Mouse (Mus musculus) ES-E14 (cell line): ENCODE data around the gene Hecw2.

Experiments used
- HCFC1 ChIP-seq: IDR thresholded peaks from 2 replicates; pipeline ENCODE4 v1.6.1; 2012; ENCODE audit warnings: low read length, inconsistent platforms, borderline replicate concordance; ENCODE audit not compliant: insufficient read depth
- MAFK ChIP-seq: IDR thresholded peaks from 2 replicates; pipeline ENCODE4 v1.6.1; 2014; ENCODE audit warnings: mild to moderate bottlenecking, low read depth, low read length, inconsistent platforms; ENCODE audit not compliant: insufficient read depth
- ZNF384 ChIP-seq: IDR thresholded peaks from 2 replicates; pipeline ENCODE4 v1.6.1; 2012; ENCODE audit warnings: low read depth, low read length, inconsistent platforms

DNA sequence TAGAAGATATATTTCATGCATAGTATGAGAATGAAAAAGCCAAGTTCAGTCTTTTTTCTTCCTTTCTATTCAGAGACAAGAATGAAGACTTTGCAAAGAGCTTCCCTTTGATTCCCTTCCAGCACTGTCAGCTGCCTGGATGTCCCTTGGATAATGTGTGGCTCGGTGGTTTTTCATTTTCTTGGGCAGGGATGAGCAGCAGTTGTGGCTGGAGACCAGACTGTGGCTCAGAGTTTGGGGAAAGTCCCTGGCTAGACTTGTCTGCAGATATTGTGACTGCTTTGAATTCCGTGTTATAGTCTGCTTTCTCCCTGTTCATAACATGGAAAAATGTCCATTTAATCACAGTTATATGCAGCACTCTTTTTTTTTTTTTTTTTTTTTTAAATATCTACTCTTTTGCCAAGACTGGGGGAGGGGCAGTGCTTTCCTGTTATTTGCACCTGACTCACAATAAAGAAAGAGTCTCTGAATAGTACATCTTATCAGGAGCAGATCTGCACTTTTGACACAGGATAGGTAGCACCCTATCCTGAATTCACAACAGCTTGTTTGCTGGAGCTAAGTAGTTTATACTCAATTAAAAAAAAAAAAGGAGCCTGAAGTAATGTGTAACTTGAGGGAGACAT lies 380.8 kb downstream of the Hecw2 start:
- no peak for TF ChIP-seq ZNF384
- no peak for TF ChIP-seq MAFK
- TF ChIP-seq HCFC1: no peak
